Mouse (Mus musculus) myocyte (in vitro differentiated cells): Measurements from ENCODE around the gene Slc9a5. TPM values are rescaled to one million over a fixed set of nuclear protein-coding genes. Genes with fewer than 3 reads are reported as not detected.

ENCODE experiments used
- H3K27me3 ChIP-seq: one replicate; pipeline ENCODE4 v1.6.1; 2011; ENCODE audit not compliant: control insufficient read depth, insufficient read depth, insufficient read length
- H3K36me3 ChIP-seq: one replicate; pipeline ENCODE4 v1.6.1; 2011; ENCODE audit not compliant: control insufficient read depth, insufficient read depth
- H3K4me2 ChIP-seq: one replicate; pipeline ENCODE4 v1.6.1; 2011; ENCODE audit warnings: low read depth, control low read depth
- H3K4me3 ChIP-seq: one replicate; pipeline ENCODE4 v1.5.1; 2011; ENCODE audit warnings: mild to moderate bottlenecking, control low read depth, moderate library complexity
- H3K79me2 ChIP-seq: one replicate; pipeline ENCODE4 v1.6.1; 2011; ENCODE audit not compliant: control insufficient read depth, insufficient read depth
- H3ac ChIP-seq: one replicate; pipeline ENCODE4 v1.6.1; 2011; ENCODE audit not compliant: control insufficient read depth, insufficient read length
- CEBPB ChIP-seq: IDR thresholded peaks from 2 replicates; pipeline ENCODE4 v1.6.1; 2011; ENCODE audit warnings: mild to moderate bottlenecking, moderate library complexity; ENCODE audit not compliant: poor library complexity, insufficient read depth, severe bottlenecking
- E2F4 ChIP-seq: IDR thresholded peaks from one replicate; pipeline ENCODE4 v1.6.1; 2011; ENCODE audit warnings: mild to moderate bottlenecking, control low read depth, moderate library complexity; ENCODE audit not compliant: insufficient read depth
- MAX ChIP-seq: IDR thresholded peaks from one replicate; pipeline ENCODE4 v1.6.1; 2011; ENCODE audit warnings: low read depth, mild to moderate bottlenecking, control low read depth
- MYOD1 ChIP-seq, 3 experiments: IDR thresholded peaks; one replicate each; pipeline ENCODE4 v1.6.1; 2011; ENCODE audit warnings: control low read depth in 2 of 3, low read depth in 2 of 3, mild to moderate bottlenecking in 2 of 3, moderate library complexity in 1 of 3; ENCODE audit not compliant: insufficient read length in 2 of 3, control insufficient read depth in 1 of 3
- MYOG ChIP-seq, 3 experiments: IDR thresholded peaks; one replicate each; pipeline ENCODE4 v1.6.1; 2011; ENCODE audit warnings: control low read depth in 2 of 3, low read depth in 2 of 3, mild to moderate bottlenecking in 2 of 3; ENCODE audit not compliant: insufficient read length in 2 of 3, control insufficient read depth in 1 of 3, insufficient read depth in 1 of 3
- POLR2A ChIP-seq: IDR thresholded peaks from one replicate; pipeline ENCODE4 v1.6.1; 2011; ENCODE audit warnings: low read depth, mild to moderate bottlenecking, control low read depth, moderate library complexity; ENCODE audit not compliant: insufficient read length
- POLR2AphosphoS2 ChIP-seq: IDR thresholded peaks from one replicate; pipeline ENCODE4 v1.6.1; 2011; ENCODE audit warnings: low read depth, control low read depth; ENCODE audit not compliant: insufficient read length
- REST ChIP-seq: IDR thresholded peaks from one replicate; pipeline ENCODE4 v1.6.1; 2011; ENCODE audit warnings: mild to moderate bottlenecking, control low read depth, moderate library complexity; ENCODE audit not compliant: insufficient read depth, insufficient read length
- SRF ChIP-seq: IDR thresholded peaks from one replicate; pipeline ENCODE4 v1.6.1; 2011; ENCODE audit warnings: low read depth; ENCODE audit not compliant: control insufficient read depth, insufficient read length
- TCF12 ChIP-seq: IDR thresholded peaks from one replicate; pipeline ENCODE4 v1.6.1; 2011; ENCODE audit warnings: mild to moderate bottlenecking, control low read depth; ENCODE audit not compliant: poor library complexity, insufficient read depth, severe bottlenecking
- TCF3 ChIP-seq: IDR thresholded peaks from one replicate; pipeline ENCODE4 v1.6.1; 2011; ENCODE audit warnings: low read depth, control low read depth; ENCODE audit not compliant: insufficient read length
- USF1 ChIP-seq: IDR thresholded peaks from one replicate; pipeline ENCODE4 v1.6.1; 2011; ENCODE audit warnings: low read depth, mild to moderate bottlenecking, control low read depth, moderate library complexity
- polyA plus RNA-seq: library from polyadenylated mRNA; unstranded; fragments of >200 nt; fragmentation: generic; extraction: Trizol; gene quantifications from one replicate; pipeline ENCODE4 v1.2.1, GENCODE M21; 2012; ENCODE audit warnings: missing spikeins

Slc9a5 gene
- polyA plus RNA-seq, 1 experiment = 6.2 TPM

- TF ChIP-seq POLR2AphosphoS2 (peak; percentile 85), USF1 (no peak), SRF (peak; percentile 12), MYOG (IDR thresholded peaks at IDR 0.05; ENCODE audit: control insufficient read depth in 1 of 3, insufficient read depth in 1 of 3, insufficient read length in 2 of 3, low read depth in 2 of 3) (peak in 1 of 3 experiments; percentile 4), E2F4 (peak; percentile 85), MYOD1 (IDR thresholded peaks at IDR 0.05; ENCODE audit: control insufficient read depth in 1 of 3, insufficient read length in 2 of 3, low read depth in 2 of 3) (no peak), POLR2A (peak; percentile 92)
- Histone ChIP-seq H3K79me2 (peaks cover 49% of the 10 kb centered on the region), H3K4me3 (peak within 1 kb of the TSS; percentile 94), H3K36me3 (peaks cover 5% of the 10 kb centered on the region), H3ac (peak within 1 kb of the TSS; percentile 27), H3K27me3 (no peaks in the 10 kb centered on the region), H3K4me2 (peak within 1 kb of the TSS; percentile 92)
These were observed 1.0 kb upstream of the Slc9a5 start, which contains the start of gene Fhod1 for GRCm38 (mm10) chr8:105347428-105348221. TSS of gene Fhod1 (minus strand) at chr8:105347953.

- Histone ChIP-seq H3K36me3 (no peaks in the 10 kb centered on the region), H3K4me2 (peak overlapping the region; percentile 89), H3K79me2 (peaks cover 33% of the 10 kb centered on the region), H3K4me3 (peak overlapping the region; percentile 94), H3ac (peak overlapping the region; percentile 21), H3K27me3 (no peaks in the 10 kb centered on the region)
- TF ChIP-seq POLR2A (peak; percentile 31), MAX (no peak), MYOD1 (IDR thresholded peaks at IDR 0.05; ENCODE audit: control insufficient read depth in 1 of 3, insufficient read length in 2 of 3, low read depth in 2 of 3) (no peak), SRF (no peak), TCF12 (no peak), E2F4 (no peak), USF1 (peak; percentile 37), TCF3 (no peak), REST (no peak), POLR2AphosphoS2 (no peak)
These were observed 591 bp downstream of the Slc9a5 start for GRCm38 (mm10) chr8:105349096-105349771.

GRCm38 (mm10) chr8:105350186-105350585, 1.5 kb downstream of the Slc9a5 start:
- Histone ChIP-seq H3ac (no peak overlapping the region), H3K36me3 (no peaks in the 10 kb centered on the region), H3K4me3 (peak overlapping the region; percentile 94), H3K27me3 (no peaks in the 10 kb centered on the region), H3K79me2 (peaks cover 27% of the 10 kb centered on the region), H3K4me2 (peak overlapping the region; percentile 89)
- TF ChIP-seq POLR2AphosphoS2 (no peak), MYOD1 (IDR thresholded peaks at IDR 0.05; ENCODE audit: control insufficient read depth in 1 of 3, insufficient read length in 2 of 3, low read depth in 2 of 3) (no peak)

GRCm38 (mm10) chr8:105353583-105354135, 5.0 kb downstream of the Slc9a5 start:
- Histone ChIP-seq H3ac (no peak overlapping the region), H3K4me3 (no peak overlapping the region), H3K4me2 (no peak overlapping the region), H3K79me2 (peaks cover 9% of the 10 kb centered on the region), H3K27me3 (no peaks in the 10 kb centered on the region), H3K36me3 (no peaks in the 10 kb centered on the region)
- TF ChIP-seq CEBPB (no peak), USF1 (no peak), MYOD1 (IDR thresholded peaks at IDR 0.05; ENCODE audit: control insufficient read depth in 1 of 3, insufficient read length in 2 of 3, low read depth in 2 of 3) (no peak), E2F4 (no peak), REST (no peak), TCF3 (no peak), POLR2AphosphoS2 (no peak), TCF12 (no peak), SRF (no peak), MAX (no peak), MYOG (IDR thresholded peaks at IDR 0.05; ENCODE audit: control insufficient read depth in 1 of 3, insufficient read depth in 1 of 3, insufficient read length in 2 of 3, low read depth in 2 of 3) (no peak)

- Histone ChIP-seq H3K36me3 (no peaks in the 10 kb centered on the region), H3K4me3 (no peak overlapping the region), H3K4me2 (no peak overlapping the region), H3ac (no peak overlapping the region), H3K79me2 (peaks cover 5% of the 10 kb centered on the region), H3K27me3 (no peaks in the 10 kb centered on the region)
- TF ChIP-seq REST = no peak
- TF ChIP-seq MYOD1 (IDR thresholded peaks at IDR 0.05; ENCODE audit: control insufficient read depth in 1 of 3, insufficient read length in 2 of 3, low read depth in 2 of 3) = no peak
- TF ChIP-seq MYOG (IDR thresholded peaks at IDR 0.05; ENCODE audit: control insufficient read depth in 1 of 3, insufficient read depth in 1 of 3, insufficient read length in 2 of 3, low read depth in 2 of 3) = no peak
- TF ChIP-seq POLR2AphosphoS2 = no peak
- TF ChIP-seq SRF = no peak
- TF ChIP-seq USF1 = no peak
- TF ChIP-seq E2F4 = no peak
- no peak for TF ChIP-seq MAX
- TF ChIP-seq TCF12 = no peak
- TF ChIP-seq POLR2A = no peak
- TF ChIP-seq CEBPB = no peak
- TF ChIP-seq TCF3 = no peak
These were observed 5.9 kb downstream of the Slc9a5 start for GRCm38 (mm10) chr8:105354549-105354948.
